Mouse (Mus musculus): ENCODE results near the gene Auts2. TPM values are rescaled to one million over a fixed set of nuclear protein-coding genes. Genes with fewer than 3 reads are reported as not detected.

Gene Auts2
- total and polyA plus RNA-seq, 3 experiments, result not detected

DNA sequence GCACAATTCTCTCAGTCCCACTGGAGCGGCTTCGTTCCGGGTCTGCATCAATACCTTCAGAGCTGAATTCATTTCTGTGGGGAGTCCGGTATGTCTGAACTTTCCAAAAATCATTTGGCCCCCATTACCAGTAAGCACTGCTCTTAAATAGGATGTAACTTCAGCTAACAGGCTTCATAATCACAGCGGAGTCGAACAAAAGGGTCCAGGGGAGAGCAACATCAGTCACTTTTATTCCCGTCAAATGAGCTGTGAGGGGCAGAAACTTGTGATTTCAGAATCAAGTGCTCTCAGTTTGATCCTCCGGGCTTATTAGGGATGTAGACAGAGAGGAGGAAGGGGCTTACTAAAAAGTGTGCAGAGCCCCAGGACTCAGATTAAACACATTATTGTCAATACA, 629.6 kb downstream of the Auts2 start:
- H3K79me2 ChIP-seq (replicated peaks; ENCODE audit: control insufficient read depth, extremely low read depth, insufficient read depth, poor library complexity, severe bottlenecking), result no peaks in the 10 kb centered on the region
- no peaks in the 10 kb centered on the region for H3K4me1 ChIP-seq (ENCODE audit: control insufficient read depth in 1 of 2, insufficient read depth in 2 of 2)
- in situ Hi-C loops (cut with MboI; ENCODE audit: low pct_ligation_motif_present, low pct_unique_long_range_greater_than_20kb, low sequenced_read_pairs), result no loop called here
- DNase-seq (ENCODE audit: extremely low read depth), result no peak
- peaks cover 70% of the 10 kb centered on the region for H3K9me3 ChIP-seq (replicated peaks; ENCODE audit: low read length)
- no peak overlapping the region for H3K4me2 ChIP-seq (ENCODE audit: insufficient read depth, low read depth, poor library complexity, severe bottlenecking)
- no peak overlapping the region for H3K27ac ChIP-seq (ENCODE audit: insufficient read depth, low read depth)
- no peak overlapping the region for H3K9ac ChIP-seq (ENCODE audit: insufficient read depth, low read depth)
- TF ChIP-seq ZKSCAN1 (IDR thresholded peaks at IDR 0.05; ENCODE audit: borderline replicate concordance, low read depth, low read length) (no peak), PAX5 (IDR thresholded peaks at IDR 0.05; ENCODE audit: low read length) (no peak)
- no peak overlapping the region for H3K4me3 ChIP-seq (replicated peaks in 1 of 3; ENCODE audit: low read depth in 2 of 3, low read length in 2 of 3, poor library complexity in 1 of 3)
- H3K27me3 ChIP-seq (replicated peaks), result no peaks in the 10 kb centered on the region
- dilution Hi-C loops (cut with MboI; ENCODE audit: extremely low pct_ligation_motif_present, extremely low pct_unique_long_range_greater_than_20kb, low sequenced_read_pairs), result no loop called here
- H3K36me3 ChIP-seq (replicated peaks in 1 of 2; ENCODE audit: control insufficient read depth in 1 of 2, insufficient read depth in 1 of 2, low read length in 1 of 2), result no peaks in the 10 kb centered on the region

DNA sequence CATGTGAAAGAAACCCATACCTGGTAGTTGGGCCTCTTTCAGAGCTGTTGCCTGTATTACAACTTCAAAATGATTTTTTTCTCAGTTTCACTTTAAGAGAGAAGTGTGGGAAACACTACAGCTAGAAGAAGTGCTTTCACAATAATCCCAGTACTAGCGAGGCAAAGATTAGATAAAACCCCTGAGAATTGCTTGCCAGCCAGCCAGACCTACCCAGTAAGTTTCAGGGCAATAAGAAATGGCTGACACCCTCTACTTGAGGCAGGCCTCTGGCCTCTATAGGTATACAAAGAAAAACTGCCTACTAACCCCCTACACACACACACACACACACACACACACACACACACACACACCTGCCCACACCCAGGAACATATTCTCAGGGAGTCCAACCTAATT, 630.2 kb downstream of the Auts2 start:
- no peak overlapping the region for H3K4me2 ChIP-seq (ENCODE audit: insufficient read depth, low read depth, poor library complexity, severe bottlenecking)
- peaks cover 69% of the 10 kb centered on the region for H3K9me3 ChIP-seq (replicated peaks; ENCODE audit: low read length)
- H3K4me3 ChIP-seq (replicated peaks in 1 of 3; ENCODE audit: low read depth in 2 of 3, low read length in 2 of 3, poor library complexity in 1 of 3), result no peak overlapping the region
- H3K27ac ChIP-seq (ENCODE audit: insufficient read depth, low read depth), result no peak overlapping the region
- in situ Hi-C loops (cut with MboI; ENCODE audit: low pct_ligation_motif_present, low pct_unique_long_range_greater_than_20kb, low sequenced_read_pairs), result no loop called here
- H3K27me3 ChIP-seq (replicated peaks), result no peaks in the 10 kb centered on the region
- dilution Hi-C loops (cut with MboI; ENCODE audit: extremely low pct_ligation_motif_present, extremely low pct_unique_long_range_greater_than_20kb, low sequenced_read_pairs), result no loop called here
- H3K4me1 ChIP-seq (ENCODE audit: control insufficient read depth in 1 of 2, insufficient read depth in 2 of 2), result no peaks in the 10 kb centered on the region
- no peak overlapping the region for H3K9ac ChIP-seq (ENCODE audit: insufficient read depth, low read depth)
- no peaks in the 10 kb centered on the region for H3K79me2 ChIP-seq (replicated peaks; ENCODE audit: control insufficient read depth, extremely low read depth, insufficient read depth, poor library complexity, severe bottlenecking)
- H3K36me3 ChIP-seq (replicated peaks in 1 of 2; ENCODE audit: control insufficient read depth in 1 of 2, insufficient read depth in 1 of 2, low read length in 1 of 2), result no peaks in the 10 kb centered on the region
- DNase-seq (ENCODE audit: extremely low read depth), result no peak
- TF ChIP-seq ZKSCAN1 (IDR thresholded peaks at IDR 0.05; ENCODE audit: borderline replicate concordance, low read depth, low read length) (no peak), MAZ (IDR thresholded peaks at IDR 0.05; ENCODE audit: low read depth, low read length) (no peak), NELFE (IDR thresholded peaks at IDR 0.05; ENCODE audit: low read depth, low read length) (no peak), POLR2A (IDR thresholded peaks at IDR 0.05; ENCODE audit: low read depth, low read length) (no peak), E2F4 (IDR thresholded peaks at IDR 0.05; ENCODE audit: insufficient replicate concordance, low read depth, low read length) (no peak), CHD1 (IDR thresholded peaks at IDR 0.05; ENCODE audit: low read depth, low read length) (no peak), EP300 (IDR thresholded peaks at IDR 0.05; ENCODE audit: low read length) (no peak), MAFK (IDR thresholded peaks at IDR 0.05; ENCODE audit: insufficient replicate concordance, low read length) (no peak), PAX5 (IDR thresholded peaks at IDR 0.05; ENCODE audit: low read length) (no peak), ZNF384 (IDR thresholded peaks at IDR 0.05; ENCODE audit: low read depth, low read length) (no peak), TBP (conservative IDR thresholded peaks at IDR 0.05; ENCODE audit: low read depth, low read length) (no peak), GABPA (IDR thresholded peaks at IDR 0.05; ENCODE audit: insufficient replicate concordance, low read depth, low read length) (no peak)

DNA sequence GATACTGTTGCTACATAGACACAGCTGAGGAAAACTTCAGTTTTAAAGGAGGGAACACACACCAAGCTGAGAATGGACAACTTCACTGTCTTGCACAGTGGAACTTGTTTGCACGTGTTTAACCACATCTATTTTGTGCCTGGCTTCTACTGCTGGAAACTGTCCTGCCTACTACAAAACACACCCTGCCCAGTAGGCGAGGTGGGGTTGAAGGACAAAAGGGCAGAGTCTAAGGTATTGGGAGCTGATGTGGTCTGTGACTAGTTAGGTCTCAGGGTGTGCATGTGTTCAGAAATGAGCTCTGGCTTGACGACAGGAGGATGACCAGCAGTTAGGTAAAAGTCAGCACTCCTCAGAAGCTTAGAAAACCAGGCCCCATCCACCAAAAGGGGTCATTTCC, 636.8 kb downstream of the Auts2 start:
- Histone ChIP-seq H3K36me3 (replicated peaks in 1 of 2; ENCODE audit: control insufficient read depth in 1 of 2, insufficient read depth in 1 of 2, low read length in 1 of 2) (no peaks in the 10 kb centered on the region), H3K4me3 (replicated peaks in 1 of 3; ENCODE audit: low read depth in 2 of 3, low read length in 2 of 3, poor library complexity in 1 of 3) (no peak overlapping the region), H3K27ac (ENCODE audit: insufficient read depth, low read depth) (no peak overlapping the region), H3K27me3 (replicated peaks) (no peaks in the 10 kb centered on the region), H3K4me1 (ENCODE audit: control insufficient read depth in 1 of 2, insufficient read depth in 2 of 2) (no peaks in the 10 kb centered on the region), H3K9me3 (replicated peaks; ENCODE audit: low read length) (peaks cover 67% of the 10 kb centered on the region), H3K79me2 (replicated peaks; ENCODE audit: control insufficient read depth, extremely low read depth, insufficient read depth, poor library complexity, severe bottlenecking) (no peaks in the 10 kb centered on the region), H3K4me2 (ENCODE audit: insufficient read depth, low read depth, poor library complexity, severe bottlenecking) (no peak overlapping the region), H3K9ac (ENCODE audit: insufficient read depth, low read depth) (no peak overlapping the region)
- no peak for DNase-seq (ENCODE audit: extremely low read depth)
- in situ Hi-C loops (cut with MboI; ENCODE audit: low pct_ligation_motif_present, low pct_unique_long_range_greater_than_20kb, low sequenced_read_pairs) (no loop called here), dilution Hi-C loops (cut with MboI; ENCODE audit: extremely low pct_ligation_motif_present, extremely low pct_unique_long_range_greater_than_20kb, low sequenced_read_pairs) (no loop called here)
- TF ChIP-seq ETS1 (conservative IDR thresholded peaks at IDR 0.05; ENCODE audit: low read depth, low read length) (no peak), RCOR1 (conservative IDR thresholded peaks at IDR 0.05; ENCODE audit: low read depth, low read length) (no peak), BHLHE40 (IDR thresholded peaks at IDR 0.05; ENCODE audit: low read depth, low read length) (no peak), MYC (IDR thresholded peaks at IDR 0.05; ENCODE audit: low read depth, low read length) (no peak), POLR2AphosphoS2 (IDR thresholded peaks at IDR 0.05; ENCODE audit: low read depth, low read length) (no peak), RAD21 (IDR thresholded peaks at IDR 0.05; ENCODE audit: low read depth, low read length) (no peak), CHD2 (IDR thresholded peaks at IDR 0.05; ENCODE audit: low read length) (no peak), NELFE (IDR thresholded peaks at IDR 0.05; ENCODE audit: low read depth, low read length) (no peak), JUND (conservative IDR thresholded peaks at IDR 0.05; ENCODE audit: low read depth, low read length) (no peak), ZC3H11A (IDR thresholded peaks at IDR 0.05; ENCODE audit: low read depth, low read length) (no peak), UBTF (IDR thresholded peaks at IDR 0.05; ENCODE audit: low read depth, low read length) (no peak)

All from CH12.LX (cell line).